Mouse (Mus musculus): ENCODE measurements around the gene Grik3. TPM values are rescaled to one million over a fixed set of nuclear protein-coding genes. Genes with fewer than 3 reads are reported as not detected.

Grik3 gene
- polyA plus RNA-seq, 1 experiment from 2014 or later, result 0.01 TPM

GRCm38 (mm10) chr4:125697626-125698025, 207.1 kb downstream of the Grik3 start:
- H3K4me3 ChIP-seq (ENCODE audit: low read depth, low read length), result no peak overlapping the region
- H3K27ac ChIP-seq (ENCODE audit: low read depth), result no peak overlapping the region
- no peaks in the 10 kb centered on the region for H3K36me3 ChIP-seq (replicated peaks; ENCODE audit: insufficient read depth, low read length)
- WGBS (ENCODE audit: insufficient replicate concordance), result 26% methylated on average over 9 of the region's 9 CpGs
- H3K4me2 ChIP-seq (ENCODE audit: low read depth, low read length), result no peak overlapping the region
- H3K4me1 ChIP-seq (ENCODE audit: insufficient read depth), result no peaks in the 10 kb centered on the region
- H3K9ac ChIP-seq (replicated peaks), result no peak overlapping the region
- ATAC-seq (no peak), DNase-seq (no peak)
- TF ChIP-seq EP300 (IDR thresholded peaks at IDR 0.05; ENCODE audit: low read depth) (no peak), CTCF (IDR thresholded peaks at IDR 0.05; ENCODE audit: low read depth) (no peak)
- no peaks in the 10 kb centered on the region for H3K9me3 ChIP-seq (ENCODE audit: low read length)
- 0 out of 2 replicates have a peak, but pooled peaks cover 4% of the 10 kb centered on the region for H3K27me3 ChIP-seq (ENCODE audit: insufficient read depth, low read length)

- Histone ChIP-seq H3K9me3 (ENCODE audit: low read length) (no peaks in the 10 kb centered on the region), H3K4me2 (ENCODE audit: low read depth, low read length) (no peak overlapping the region), H3K27ac (ENCODE audit: low read depth) (no peak overlapping the region), H3K4me1 (ENCODE audit: insufficient read depth) (no peaks in the 10 kb centered on the region), H3K27me3 (ENCODE audit: insufficient read depth, low read length) (0 out of 2 replicates have a peak, but pooled peaks cover 4% of the 10 kb centered on the region), H3K36me3 (replicated peaks; ENCODE audit: insufficient read depth, low read length) (no peaks in the 10 kb centered on the region), H3K4me3 (ENCODE audit: low read depth, low read length) (no peak overlapping the region), H3K9ac (replicated peaks) (no peak overlapping the region)
- ATAC-seq, result no peak
- 72% methylated on average over 7 of the region's 7 CpGs for WGBS (ENCODE audit: insufficient replicate concordance)
- DNase-seq, result no peak
- TF ChIP-seq CTCF (IDR thresholded peaks at IDR 0.05; ENCODE audit: low read depth), result no peak
- TF ChIP-seq EP300 (IDR thresholded peaks at IDR 0.05; ENCODE audit: low read depth), result no peak
Measured at GRCm38 (mm10) chr4:125699056-125699455, 208.6 kb downstream of the Grik3 start.

- Histone ChIP-seq H3K4me3 (ENCODE audit: low read depth, low read length) (no peak overlapping the region), H3K27ac (ENCODE audit: low read depth) (no peak overlapping the region), H3K27me3 (ENCODE audit: insufficient read depth, low read length) (0 out of 2 replicates have a peak, but pooled peaks cover 4% of the 10 kb centered on the region), H3K4me2 (ENCODE audit: low read depth, low read length) (no peak overlapping the region), H3K4me1 (ENCODE audit: insufficient read depth) (no peaks in the 10 kb centered on the region), H3K9me3 (ENCODE audit: low read length) (no peaks in the 10 kb centered on the region), H3K36me3 (replicated peaks; ENCODE audit: insufficient read depth, low read length) (no peaks in the 10 kb centered on the region), H3K9ac (replicated peaks) (no peak overlapping the region)
- 58% methylated on average over 8 of the region's 8 CpGs for WGBS (ENCODE audit: insufficient replicate concordance)
- DNase-seq, result no peak
- ATAC-seq, result no peak
- TF ChIP-seq EP300 (IDR thresholded peaks at IDR 0.05; ENCODE audit: low read depth) (no peak), CTCF (IDR thresholded peaks at IDR 0.05; ENCODE audit: low read depth) (no peak)
Measured at GRCm38 (mm10) chr4:125700331-125700730, 209.8 kb downstream of the Grik3 start.

GRCm38 (mm10) chr4:125702607-125703309, 212.3 kb downstream of the Grik3 start:
- Histone ChIP-seq H3K4me1 (ENCODE audit: insufficient read depth) (no peaks in the 10 kb centered on the region), H3K27ac (ENCODE audit: low read depth) (no peak overlapping the region), H3K27me3 (ENCODE audit: insufficient read depth, low read length) (no peaks in the 10 kb centered on the region), H3K4me3 (ENCODE audit: low read depth, low read length) (no peak overlapping the region), H3K9ac (replicated peaks) (no peak overlapping the region), H3K36me3 (replicated peaks; ENCODE audit: insufficient read depth, low read length) (no peaks in the 10 kb centered on the region), H3K4me2 (ENCODE audit: low read depth, low read length) (no peak overlapping the region), H3K9me3 (ENCODE audit: low read length) (no peaks in the 10 kb centered on the region)
- DNase-seq (no peak), ATAC-seq (no peak)
- TF ChIP-seq EP300 (IDR thresholded peaks at IDR 0.05; ENCODE audit: low read depth), result no peak
- TF ChIP-seq CTCF (IDR thresholded peaks at IDR 0.05; ENCODE audit: low read depth), result no peak
- 54% methylated on average over 11 of the region's 12 CpGs for WGBS (ENCODE audit: insufficient replicate concordance)

- no peaks in the 10 kb centered on the region for H3K27me3 ChIP-seq (ENCODE audit: insufficient read depth, low read length)
- 32% methylated on average over 4 of the region's 4 CpGs for WGBS (ENCODE audit: insufficient replicate concordance)
- DNase-seq (no peak), ATAC-seq (no peak)
- H3K9ac ChIP-seq (replicated peaks), result no peak overlapping the region
- H3K9me3 ChIP-seq (ENCODE audit: low read length), result no peaks in the 10 kb centered on the region
- no peak overlapping the region for H3K4me2 ChIP-seq (ENCODE audit: low read depth, low read length)
- no peak overlapping the region for H3K4me3 ChIP-seq (ENCODE audit: low read depth, low read length)
- TF ChIP-seq CTCF (IDR thresholded peaks at IDR 0.05; ENCODE audit: low read depth) (peak; percentile 64), EP300 (IDR thresholded peaks at IDR 0.05; ENCODE audit: low read depth) (no peak)
- no peak overlapping the region for H3K27ac ChIP-seq (ENCODE audit: low read depth)
- H3K36me3 ChIP-seq (replicated peaks; ENCODE audit: insufficient read depth, low read length), result no peaks in the 10 kb centered on the region
- no peaks in the 10 kb centered on the region for H3K4me1 ChIP-seq (ENCODE audit: insufficient read depth)
Measured at GRCm38 (mm10) chr4:125703310-125703690, 212.8 kb downstream of the Grik3 start.

- Histone ChIP-seq H3K9ac (replicated peaks) (no peak overlapping the region), H3K9me3 (ENCODE audit: low read length) (no peaks in the 10 kb centered on the region), H3K4me3 (ENCODE audit: low read depth, low read length) (no peak overlapping the region), H3K27ac (ENCODE audit: low read depth) (no peak overlapping the region), H3K36me3 (replicated peaks; ENCODE audit: insufficient read depth, low read length) (no peaks in the 10 kb centered on the region), H3K4me1 (ENCODE audit: insufficient read depth) (no peaks in the 10 kb centered on the region), H3K27me3 (ENCODE audit: insufficient read depth, low read length) (no peaks in the 10 kb centered on the region), H3K4me2 (ENCODE audit: low read depth, low read length) (no peak overlapping the region)
- ATAC-seq (no peak), DNase-seq (no peak)
- no peak for TF ChIP-seq EP300 (IDR thresholded peaks at IDR 0.05; ENCODE audit: low read depth)
- TF ChIP-seq CTCF (IDR thresholded peaks at IDR 0.05; ENCODE audit: low read depth), result no peak
- WGBS (ENCODE audit: insufficient replicate concordance), result 84% methylated on average over 8 of the region's 8 CpGs
Measured at GRCm38 (mm10) chr4:125705746-125706145, 215.2 kb downstream of the Grik3 start.
